Comparison of ENCODE assay signal across 9 mouse cellular contexts in the genomic region with DNA sequence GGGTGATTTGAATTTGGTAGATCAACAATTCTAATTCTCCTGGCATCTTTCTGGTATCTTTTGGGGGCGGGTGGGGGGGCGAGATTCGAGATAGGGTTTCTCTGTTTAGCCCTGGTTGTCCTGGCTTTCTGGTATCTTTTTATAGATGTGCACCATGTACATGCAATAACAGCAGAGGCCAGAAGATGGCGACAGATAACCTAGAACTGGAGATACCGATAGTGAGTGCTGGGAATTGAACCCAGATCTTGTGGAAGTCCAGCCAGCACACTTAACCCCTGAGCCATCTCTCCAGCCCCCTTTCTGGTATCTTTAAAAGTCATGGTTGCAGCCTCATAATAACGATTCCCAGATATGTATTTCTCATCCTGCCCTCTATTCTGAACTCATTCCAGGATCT. TPM values are rescaled to one million over a fixed set of nuclear protein-coding genes. Genes with fewer than 3 reads are reported as not detected.
A peak's percentile ranks its signal among the peaks of the same experiment; 100 is the strongest.
DNase-seq lines count a peak whose midpoint lies in the region; ATAC-seq and TF ChIP-seq lines count a peak whose summit lies in the region.
"Had no signal": no experiment of that assay in that cellular context is flagged by ENCODE, and none has a peak within 500 bp of the region (broad histone marks: within the 10 kb centered on the region; RNA-seq: fewer than 3 reads in every experiment).

No protein-coding gene starts in this region.

- H3K9ac ChIP-seq in midbrain, postnatal 0 days (replicated peaks; ENCODE audit: low read length, poor library complexity, severe bottlenecking): no peak overlapping the region
- H3K9ac ChIP-seq: hindbrain, embryonic 15.5 days had no signal

- 34% methylated on average over 6 of the region's 6 CpGs for whole genome bisulfite sequencing in midbrain, postnatal 0 days
- 35% methylated on average over 6 of the region's 6 CpGs for WGBS in midbrain, embryonic 10.5 days

- no peak overlapping the region for H3K4me2 ChIP-seq in midbrain, postnatal 0 days (ENCODE audit: low read depth, low read length, poor library complexity, severe bottlenecking)
- H3K4me2 ChIP-seq: hindbrain, embryonic 15.5 days had no signal

- TF ChIP-seq CTCF in midbrain, postnatal 0 days (IDR thresholded peaks at IDR 0.05): peak; percentile 54

- H3K36me3 ChIP-seq in midbrain, postnatal 0 days (ENCODE audit: insufficient read depth, low read length): no peaks in the 10 kb centered on the region
- H3K36me3 ChIP-seq in midbrain, embryonic 10.5 days: no peaks in the 10 kb centered on the region
- H3K36me3 ChIP-seq: hindbrain, embryonic 15.5 days had no signal

- no peak overlapping the region for H3K4me3 ChIP-seq in midbrain, postnatal 0 days (ENCODE audit: low read depth, low read length)
- no peak overlapping the region for H3K4me3 ChIP-seq in midbrain, embryonic 10.5 days
- H3K4me3 ChIP-seq: hindbrain, embryonic 15.5 days had no signal

- DNase-seq in cerebellum, postnatal 10 days: peak; percentile 42 to 51
- DNase-seq in cerebellum, adult 9-11 months: no peak
- no peak for DNase-seq in midbrain, postnatal 0 days (ENCODE audit: low spot score)
- DNase-seq in midbrain, embryonic 10.5 days (ENCODE audit: low spot score): no peak
- DNase-seq in c-Kit-negative CD71-positive TER-119-positive erythroid progenitor cells, embryonic 14.5 days (ENCODE audit: low read depth, low spot score): peak; percentile 53
- DNase-seq in kidney, adult 8-10 months: peak; percentile 4 to 56
- peak; percentile 24 for DNase-seq in mesoderm, embryonic 11.5 days (ENCODE audit: low read depth, low spot score)
- DNase-seq in yolk sac, embryonic 10.5 days (ENCODE audit: low spot score): no peak

- no peaks in the 10 kb centered on the region for H3K27me3 ChIP-seq in midbrain, postnatal 0 days (ENCODE audit: insufficient read depth, low read length)
- no peaks in the 10 kb centered on the region for H3K27me3 ChIP-seq in midbrain, embryonic 10.5 days (ENCODE audit: low read depth, poor library complexity, severe bottlenecking)
- H3K27me3 ChIP-seq: hindbrain, embryonic 15.5 days had no signal

- ATAC-seq in midbrain, postnatal 0 days (ENCODE audit: low FRiP score): no peak

- H3K4me1 ChIP-seq in midbrain, postnatal 0 days (ENCODE audit: insufficient read depth, low read length): no peaks in the 10 kb centered on the region
- no peaks in the 10 kb centered on the region for H3K4me1 ChIP-seq in midbrain, embryonic 10.5 days
- H3K4me1 ChIP-seq: hindbrain, embryonic 15.5 days had no signal

- H3K27ac ChIP-seq in midbrain, postnatal 0 days (ENCODE audit: low read depth, low read length): no peak overlapping the region
- H3K27ac ChIP-seq in midbrain, embryonic 10.5 days (replicated peaks): no peak overlapping the region
- H3K27ac ChIP-seq: hindbrain, embryonic 15.5 days had no signal

- no peaks in the 10 kb centered on the region for H3K9me3 ChIP-seq in midbrain, postnatal 0 days (ENCODE audit: low read length)
- H3K9me3 ChIP-seq in midbrain, embryonic 10.5 days (replicated peaks): no peaks in the 10 kb centered on the region
- H3K9me3 ChIP-seq: hindbrain, embryonic 15.5 days had no signal

RNA-seq across cellular contexts. Expression of gene Cct6b, which starts 18.0 kb away (rescaled TPM):
- total RNA-seq in midbrain, postnatal 0 days (2014; rRNA removed): 0.24 TPM in 1 of 2 replicates, not detected in the other
- 0.25 and 0.44 TPM in 2 replicates for polyA plus RNA-seq in midbrain, postnatal 0 days (2015; fragmentation: Nextera tagmentation; extraction: Ambion mirVana)
- 0.22 and 0.39 TPM in 2 replicates for polyA plus RNA-seq in midbrain, embryonic 10.5 days (2016; fragmentation: Nextera tagmentation; extraction: Ambion mirVana)

RNA-seq across cellular contexts. Expression of gene Zfp830, which starts 18.0 kb away (rescaled TPM):
- 15.7 and 18.7 TPM in 2 replicates for total RNA-seq in midbrain, postnatal 0 days (2014; rRNA removed)
- 17.4 and 17.9 TPM in 2 replicates for polyA plus RNA-seq in midbrain, postnatal 0 days (2015; fragmentation: Nextera tagmentation; extraction: Ambion mirVana)
- 33.3 and 37.6 TPM in 2 replicates for polyA plus RNA-seq in midbrain, embryonic 10.5 days (2016; fragmentation: Nextera tagmentation; extraction: Ambion mirVana)

RNA-seq across cellular contexts. Expression of gene Lig3, which starts 34.8 kb away (rescaled TPM):
- total RNA-seq in midbrain, postnatal 0 days (2014; rRNA removed): 39.2 and 44.4 TPM in 2 replicates
- 14.2 and 16.4 TPM in 2 replicates for polyA plus RNA-seq in midbrain, postnatal 0 days (2015; fragmentation: Nextera tagmentation; extraction: Ambion mirVana)
- 41.1 and 47.2 TPM in 2 replicates for polyA plus RNA-seq in midbrain, embryonic 10.5 days (2016; fragmentation: Nextera tagmentation; extraction: Ambion mirVana)

Comparison
In these comparisons a context has a peak if more than half of its experiments do, and no peak if none do; other contexts are left out.
1. DNase-seq: peak in cerebellum, postnatal 10 days (2 of 2), c-Kit-negative CD71-positive TER-119-positive erythroid progenitor cells, embryonic 14.5 days (single experiment), kidney, adult 8-10 months (2 of 2) and mesoderm, embryonic 11.5 days (single experiment); none in cerebellum, adult 9-11 months (single experiment), midbrain, postnatal 0 days (single experiment), midbrain, embryonic 10.5 days (single experiment) and yolk sac, embryonic 10.5 days (single experiment).